Mouse (Mus musculus): ENCODE data around the gene Brwd1. TPM values are rescaled to one million over a fixed set of nuclear protein-coding genes. Genes with fewer than 3 reads are reported as not detected.

Brwd1 gene
- polyA plus RNA-seq, 1 experiment from 2014 or later = 240 TPM

- ATAC-seq (ENCODE audit: low FRiP score) (no peak), DNase-seq (ENCODE audit: low spot score) (no peak)
- H3K9ac ChIP-seq (ENCODE audit: low read depth, low read length) = no peak overlapping the region
- H3K4me2 ChIP-seq (replicated peaks; ENCODE audit: low read depth, low read length) = no peak overlapping the region
- no peaks in the 10 kb centered on the region for H3K36me3 ChIP-seq (ENCODE audit: control insufficient read depth, insufficient read depth, low read length)
- 80% methylated on average over 5 of the region's 5 CpGs for WGBS
- no peaks in the 10 kb centered on the region for H3K9me3 ChIP-seq (ENCODE audit: control insufficient read depth, low read length)
- H3K4me1 ChIP-seq (replicated peaks; ENCODE audit: control insufficient read depth, insufficient read depth, low read length) = no peaks in the 10 kb centered on the region
- H3K27ac ChIP-seq (ENCODE audit: low read depth, low read length) = no peak overlapping the region
- no peaks in the 10 kb centered on the region for H3K27me3 ChIP-seq (ENCODE audit: control insufficient read depth, insufficient read depth, low read length)
- H3K4me3 ChIP-seq (ENCODE audit: low read depth, low read length) = no peak overlapping the region
Observed at GRCm38 (mm10) chr16:95955716-95956346, 126.5 kb downstream of the Brwd1 start.

- ATAC-seq (ENCODE audit: low FRiP score) (no peak), DNase-seq (ENCODE audit: low spot score) (no peak)
- Histone ChIP-seq H3K27me3 (ENCODE audit: control insufficient read depth, insufficient read depth, low read length) (no peaks in the 10 kb centered on the region), H3K27ac (ENCODE audit: low read depth, low read length) (no peak overlapping the region), H3K4me2 (replicated peaks; ENCODE audit: low read depth, low read length) (no peak overlapping the region), H3K4me1 (replicated peaks; ENCODE audit: control insufficient read depth, insufficient read depth, low read length) (no peaks in the 10 kb centered on the region), H3K9me3 (ENCODE audit: control insufficient read depth, low read length) (no peaks in the 10 kb centered on the region), H3K4me3 (ENCODE audit: low read depth, low read length) (no peak overlapping the region), H3K36me3 (ENCODE audit: control insufficient read depth, insufficient read depth, low read length) (no peaks in the 10 kb centered on the region), H3K9ac (ENCODE audit: low read depth, low read length) (no peak overlapping the region)
- WGBS = 89% methylated on average over 3 of the region's 3 CpGs
Observed at GRCm38 (mm10) chr16:95954341-95954740, 128.0 kb downstream of the Brwd1 start.

GRCm38 (mm10) chr16:95953159-95953650 lies 129.1 kb downstream of the Brwd1 start:
- WGBS = 89% methylated on average over 4 of the region's 4 CpGs
- Histone ChIP-seq H3K27ac (ENCODE audit: low read depth, low read length) (no peak overlapping the region), H3K4me1 (replicated peaks; ENCODE audit: control insufficient read depth, insufficient read depth, low read length) (no peaks in the 10 kb centered on the region), H3K9me3 (ENCODE audit: control insufficient read depth, low read length) (no peaks in the 10 kb centered on the region), H3K36me3 (ENCODE audit: control insufficient read depth, insufficient read depth, low read length) (no peaks in the 10 kb centered on the region), H3K4me3 (ENCODE audit: low read depth, low read length) (no peak overlapping the region), H3K27me3 (ENCODE audit: control insufficient read depth, insufficient read depth, low read length) (no peaks in the 10 kb centered on the region), H3K4me2 (replicated peaks; ENCODE audit: low read depth, low read length) (no peak overlapping the region), H3K9ac (ENCODE audit: low read depth, low read length) (no peak overlapping the region)
- DNase-seq (ENCODE audit: low spot score) = no peak
- no peak for ATAC-seq (ENCODE audit: low FRiP score)

GRCm38 (mm10) chr16:95951471-95951870 lies 130.9 kb downstream of the Brwd1 start:
- ATAC-seq (ENCODE audit: low FRiP score) (no peak), DNase-seq (ENCODE audit: low spot score) (no peak)
- H3K36me3 ChIP-seq (ENCODE audit: control insufficient read depth, insufficient read depth, low read length) = no peaks in the 10 kb centered on the region
- WGBS = 100% methylated on average over 2 of the region's 2 CpGs
- H3K4me1 ChIP-seq (replicated peaks; ENCODE audit: control insufficient read depth, insufficient read depth, low read length) = no peaks in the 10 kb centered on the region
- no peaks in the 10 kb centered on the region for H3K27me3 ChIP-seq (ENCODE audit: control insufficient read depth, insufficient read depth, low read length)
- H3K9me3 ChIP-seq (ENCODE audit: control insufficient read depth, low read length) = no peaks in the 10 kb centered on the region
- H3K27ac ChIP-seq (ENCODE audit: low read depth, low read length) = no peak overlapping the region
- H3K4me3 ChIP-seq (ENCODE audit: low read depth, low read length) = no peak overlapping the region
- no peak overlapping the region for H3K4me2 ChIP-seq (replicated peaks; ENCODE audit: low read depth, low read length)
- no peak overlapping the region for H3K9ac ChIP-seq (ENCODE audit: low read depth, low read length)

GRCm38 (mm10) chr16:95945389-95946311 lies 136.7 kb downstream of the Brwd1 start:
- Histone ChIP-seq H3K9ac (ENCODE audit: low read depth, low read length) (no peak overlapping the region), H3K27me3 (ENCODE audit: control insufficient read depth, insufficient read depth, low read length) (no peaks in the 10 kb centered on the region), H3K4me2 (replicated peaks; ENCODE audit: low read depth, low read length) (no peak overlapping the region), H3K36me3 (ENCODE audit: control insufficient read depth, insufficient read depth, low read length) (no peaks in the 10 kb centered on the region), H3K4me3 (ENCODE audit: low read depth, low read length) (no peak overlapping the region), H3K9me3 (ENCODE audit: control insufficient read depth, low read length) (no peaks in the 10 kb centered on the region), H3K4me1 (replicated peaks; ENCODE audit: control insufficient read depth, insufficient read depth, low read length) (no peaks in the 10 kb centered on the region), H3K27ac (ENCODE audit: low read depth, low read length) (no peak overlapping the region)
- DNase-seq (ENCODE audit: low spot score) (peak; percentile 88), ATAC-seq (ENCODE audit: low FRiP score) (no peak)
- WGBS = 35% methylated on average over 20 of the region's 20 CpGs

GRCm38 (mm10) chr16:95943186-95943585 lies 139.1 kb downstream of the Brwd1 start:
- no peaks in the 10 kb centered on the region for H3K36me3 ChIP-seq (ENCODE audit: control insufficient read depth, insufficient read depth, low read length)
- DNase-seq (ENCODE audit: low spot score) = no peak
- H3K9me3 ChIP-seq (ENCODE audit: control insufficient read depth, low read length) = no peaks in the 10 kb centered on the region
- H3K9ac ChIP-seq (ENCODE audit: low read depth, low read length) = no peak overlapping the region
- no peaks in the 10 kb centered on the region for H3K27me3 ChIP-seq (ENCODE audit: control insufficient read depth, insufficient read depth, low read length)
- no peaks in the 10 kb centered on the region for H3K4me1 ChIP-seq (replicated peaks; ENCODE audit: control insufficient read depth, insufficient read depth, low read length)
- no peak overlapping the region for H3K4me3 ChIP-seq (ENCODE audit: low read depth, low read length)
- 79% methylated on average over 6 of the region's 6 CpGs for WGBS
- no peak overlapping the region for H3K4me2 ChIP-seq (replicated peaks; ENCODE audit: low read depth, low read length)
- no peak overlapping the region for H3K27ac ChIP-seq (ENCODE audit: low read depth, low read length)
- no peak for ATAC-seq (ENCODE audit: low FRiP score)

Other genes starting within 250 kb of the Brwd1 start
- 90.0 and 94.2 TPM in 2 replicates for gene Psmg1, start 91.6 kb downstream of the Brwd1 start, polyA plus RNA-seq (2014; fragmentation: Nextera tagmentation; extraction: Ambion mirVana)
- gene Hmgn1, start 45.2 kb upstream of the Brwd1 start, polyA plus RNA-seq (2014; fragmentation: Nextera tagmentation; extraction: Ambion mirVana) = 793 and 800 TPM in 2 replicates
- 121 and 128 TPM in 2 replicates for gene Wrb, start 62.9 kb upstream of the Brwd1 start, polyA plus RNA-seq (2014; fragmentation: Nextera tagmentation; extraction: Ambion mirVana)
- 1.3 and 1.4 TPM in 2 replicates for gene Lca5l, start 109.7 kb upstream of the Brwd1 start, polyA plus RNA-seq (2014; fragmentation: Nextera tagmentation; extraction: Ambion mirVana)
- 2.7 and 3.2 TPM in 2 replicates for gene Sh3bgr, start 117.9 kb upstream of the Brwd1 start, polyA plus RNA-seq (2014; fragmentation: Nextera tagmentation; extraction: Ambion mirVana)
- 1.0 TPM in 2 replicates for gene B3galt5, start 153.3 kb upstream of the Brwd1 start, polyA plus RNA-seq (2014; fragmentation: Nextera tagmentation; extraction: Ambion mirVana)

Measured in hindbrain, embryonic 11.5 days (tissue).